Mouse (Mus musculus): ENCODE measurements around the gene Dnah7a.
"Not testable (repeated sequence)": the region's sequence is repeated elsewhere in the genome, so short reads cannot be mapped to it uniquely, and the experiment has no call there.

The Dnah7a gene

DNA sequence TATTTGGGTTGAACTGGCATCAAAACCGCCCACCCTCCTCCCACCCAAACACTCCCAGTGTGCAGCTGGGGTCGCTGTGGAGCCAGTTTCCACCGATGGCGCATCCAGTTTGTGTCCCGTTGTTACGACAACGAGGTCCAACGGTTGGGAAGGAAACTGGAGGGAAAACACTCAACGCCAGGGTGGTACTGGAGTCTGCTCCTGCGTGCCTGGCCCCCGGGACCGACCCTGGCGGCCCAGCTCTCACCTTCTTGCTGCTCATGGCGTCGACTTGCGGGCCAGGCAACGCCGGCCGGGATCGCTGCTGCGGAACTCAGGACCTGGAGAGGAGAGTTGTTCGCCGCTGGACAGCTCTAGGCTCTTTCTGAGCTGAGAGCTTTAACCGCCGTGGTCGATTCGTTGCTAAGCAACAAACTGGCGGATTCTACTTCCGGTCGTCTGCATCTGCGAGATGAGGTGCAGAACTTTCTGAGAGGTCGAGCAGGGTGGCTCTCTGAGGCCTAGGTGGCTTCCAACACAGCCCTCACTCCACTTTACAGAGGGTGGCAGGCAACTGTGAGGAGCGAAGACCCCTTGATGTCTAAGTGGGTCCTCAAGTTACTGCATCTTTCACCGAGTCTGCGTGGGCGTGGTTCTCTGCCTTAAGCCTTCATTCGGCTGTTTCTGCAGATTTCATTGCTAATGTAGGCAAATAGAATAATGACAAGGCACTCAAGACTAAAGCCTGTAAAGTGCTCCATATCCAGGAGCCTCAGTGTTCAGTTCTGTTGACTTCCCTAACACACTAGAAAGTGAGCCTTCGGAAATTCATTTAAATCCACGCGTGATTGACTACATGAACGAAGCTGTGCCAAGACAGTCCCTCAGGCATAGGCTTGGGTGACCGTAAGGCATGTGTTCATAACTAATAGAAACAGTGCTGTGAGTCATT is at the start of gene Dnah7a:
Gene Dnah7a, minus strand, starts transcription at position 354 of the 931 bp plus-strand sequence.
- DNase-seq: peak; percentile 49

DNA sequence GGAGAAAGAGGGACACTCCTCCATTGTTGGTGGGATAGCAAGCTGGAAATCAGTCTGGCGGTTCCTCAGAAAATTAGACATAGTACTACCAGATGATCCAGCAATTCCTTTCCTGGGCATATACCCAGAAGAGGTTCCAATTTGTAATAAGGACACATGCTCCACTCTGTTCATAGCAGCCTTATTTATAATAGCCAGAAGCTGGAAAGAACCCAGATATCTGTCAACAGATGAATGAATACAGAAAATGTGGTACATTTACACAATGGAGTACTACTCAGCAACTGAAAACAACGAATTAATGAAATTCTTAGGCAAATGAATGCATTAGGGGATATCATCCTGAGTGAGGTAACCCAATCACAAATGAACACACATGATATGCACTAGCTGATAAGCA is 46.9 kb upstream of the Dnah7a start:
- DNase-seq: not testable (repeated sequence)

DNA sequence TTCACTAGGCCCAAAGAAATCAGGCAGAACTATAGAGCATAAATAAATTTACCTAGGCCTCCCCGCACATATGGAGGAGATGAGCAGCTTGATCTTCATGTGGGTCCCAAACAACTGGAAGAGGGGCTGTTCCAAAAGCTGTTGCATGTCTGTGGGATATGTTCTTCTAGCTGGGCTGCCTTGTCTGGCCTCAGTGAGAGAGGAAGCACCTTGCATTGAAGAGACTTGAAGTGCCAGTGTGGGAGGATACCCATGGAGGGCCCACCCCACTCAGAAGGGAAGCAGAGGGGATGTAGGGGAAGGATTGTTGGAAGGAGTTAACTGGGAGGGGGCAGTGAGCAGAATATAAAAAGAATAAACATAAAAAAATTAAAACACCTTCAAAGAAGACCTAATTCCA is 44.6 kb upstream of the Dnah7a start:
- DNase-seq: no peak

DNA sequence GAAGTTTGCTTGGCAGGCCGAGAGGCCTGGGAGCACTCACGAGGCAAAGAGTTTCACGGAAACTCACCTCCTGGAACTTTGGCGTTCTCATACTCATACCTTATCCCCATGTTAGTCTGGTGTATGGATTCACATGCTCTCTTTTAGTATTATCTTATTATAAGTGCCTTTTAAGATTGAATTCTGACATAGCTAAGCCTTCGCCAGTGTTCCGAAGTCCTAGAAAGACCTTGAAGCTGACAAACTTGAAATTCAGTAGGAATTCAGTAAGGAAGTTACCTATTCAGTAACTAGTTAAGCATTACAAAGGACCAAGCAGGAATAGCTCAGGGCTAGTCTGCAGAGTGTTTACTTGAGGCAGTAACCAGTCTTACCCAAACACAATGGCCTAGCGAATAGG is 44.1 kb upstream of the Dnah7a start:
- DNase-seq: not testable (repeated sequence)

DNA sequence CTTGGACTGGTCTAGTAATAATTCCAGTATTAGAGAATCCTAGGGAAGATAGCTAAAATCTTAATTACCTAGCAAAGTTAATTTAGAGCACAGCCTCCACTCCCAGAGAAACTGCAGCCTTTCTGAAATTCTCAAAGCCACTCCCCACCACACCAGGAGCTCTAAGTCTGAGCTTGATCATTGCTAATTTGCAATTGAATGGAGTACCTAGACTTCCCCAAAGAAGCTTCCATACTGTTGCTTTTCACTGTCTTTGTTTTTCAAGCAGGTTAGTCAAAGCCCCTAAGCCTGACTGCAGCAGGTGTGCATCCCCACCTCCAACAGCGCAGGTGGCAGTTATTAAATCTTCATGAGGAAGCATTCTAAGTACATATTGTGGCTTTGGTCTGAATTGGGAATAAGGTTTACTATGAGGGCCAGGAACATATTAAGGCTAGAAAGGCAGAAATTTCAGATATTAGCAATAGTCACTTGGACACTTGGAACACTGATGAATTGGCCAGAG is 43.3 kb upstream of the Dnah7a start:
- not testable (repeated sequence) for DNase-seq

DNA sequence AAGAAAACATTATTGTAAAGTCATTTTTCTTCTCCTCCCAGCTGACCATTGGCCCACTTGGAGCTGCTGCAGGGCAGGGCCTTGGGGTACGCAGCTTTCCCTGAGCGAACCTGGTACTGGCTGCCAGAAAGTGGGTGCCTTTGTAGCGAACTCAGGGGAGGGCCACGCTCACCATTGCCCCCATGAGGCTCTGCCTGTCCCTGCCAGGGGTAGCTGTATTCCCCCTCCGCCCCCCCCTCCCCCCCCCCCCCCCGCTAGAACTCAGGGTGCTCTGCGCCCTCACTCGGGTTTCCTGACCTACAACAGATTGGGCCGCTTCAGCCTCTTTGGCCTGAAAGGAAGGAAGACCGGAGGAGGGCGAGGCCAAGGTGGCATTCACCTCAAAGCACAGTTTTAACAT is 42.0 kb upstream of the Dnah7a start:
- DNase-seq: no peak

DNA sequence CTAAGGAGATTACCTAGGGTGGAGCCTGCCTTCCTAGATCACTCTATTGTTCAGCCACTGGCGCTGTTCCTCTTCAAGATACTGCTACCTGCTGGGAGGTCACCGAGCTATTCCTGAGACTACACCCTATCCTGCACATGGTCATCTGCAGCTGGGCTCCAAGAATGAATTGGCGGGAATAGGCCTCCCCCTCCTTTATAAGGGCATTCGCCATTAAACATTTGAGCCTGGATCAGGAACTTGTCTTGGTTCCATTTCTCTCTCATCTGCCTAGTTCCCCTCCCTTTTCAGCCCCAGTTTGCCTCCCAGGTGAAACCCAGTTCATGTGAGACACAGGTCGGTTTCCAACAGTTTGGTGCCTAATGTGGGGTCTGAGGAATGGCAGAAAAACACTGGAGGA is 39.4 kb upstream of the Dnah7a start:
- no peak for DNase-seq

DNA sequence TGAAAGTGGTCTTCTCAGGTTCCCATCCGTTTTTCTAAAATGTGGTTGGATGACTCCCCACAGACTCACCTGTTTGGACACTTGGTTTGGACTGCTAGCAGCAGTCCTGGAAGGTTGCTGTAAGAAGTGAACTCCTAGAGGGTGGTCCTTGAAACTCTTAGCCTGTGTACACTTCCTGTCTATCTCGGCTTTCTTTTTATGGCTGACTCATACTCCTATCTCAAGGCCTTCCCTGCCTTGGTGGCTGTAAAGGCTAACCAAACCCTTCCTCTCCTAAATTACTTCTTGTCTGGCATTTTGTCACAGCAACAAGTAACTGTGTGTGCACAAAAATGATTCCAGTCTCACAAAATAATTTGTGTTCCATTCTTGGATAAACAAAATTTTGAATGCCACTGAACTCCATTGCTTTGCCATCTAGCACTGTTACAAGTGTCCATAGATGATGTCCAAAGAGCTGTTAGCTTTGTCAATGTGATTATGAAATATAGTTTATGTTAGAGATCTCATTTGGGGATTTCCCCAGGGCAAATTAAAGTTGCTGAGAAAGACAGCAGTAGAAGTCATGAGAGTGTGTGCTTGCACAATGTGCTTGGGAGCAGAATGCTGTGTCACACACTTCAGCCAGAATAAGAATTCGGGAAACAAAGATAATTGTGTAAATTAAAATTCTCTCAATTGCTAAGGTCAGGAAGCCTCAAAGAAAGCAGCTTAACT is 35.3 kb upstream of the Dnah7a start:
- DNase-seq: no peak

DNA sequence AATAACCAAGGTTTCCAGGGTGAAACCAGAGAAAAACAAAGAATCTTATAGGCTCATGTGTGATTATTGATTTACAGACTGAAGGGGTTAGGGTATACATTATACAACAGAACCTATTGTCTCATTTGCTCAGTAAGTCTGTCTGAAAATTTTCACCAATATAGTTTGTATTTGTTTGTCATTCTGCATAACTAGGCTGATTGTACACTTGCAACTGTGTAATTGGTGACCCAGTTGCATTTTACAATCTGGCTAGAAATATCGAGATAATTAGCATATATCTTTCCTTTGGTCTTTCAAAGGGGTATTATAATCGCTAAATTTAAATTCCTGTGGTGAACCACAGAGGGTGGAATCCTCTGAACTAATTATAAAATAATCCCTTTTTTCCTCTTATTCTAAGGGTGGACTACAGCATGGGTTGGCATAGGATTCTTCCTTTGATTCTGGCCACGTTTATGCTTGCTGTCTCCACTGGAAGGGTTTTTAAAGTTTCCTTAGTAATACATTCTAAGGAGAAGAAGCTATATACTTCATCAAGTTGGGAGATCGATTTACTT is 34.3 kb upstream of the Dnah7a start:
- DNase-seq: no peak

DNA sequence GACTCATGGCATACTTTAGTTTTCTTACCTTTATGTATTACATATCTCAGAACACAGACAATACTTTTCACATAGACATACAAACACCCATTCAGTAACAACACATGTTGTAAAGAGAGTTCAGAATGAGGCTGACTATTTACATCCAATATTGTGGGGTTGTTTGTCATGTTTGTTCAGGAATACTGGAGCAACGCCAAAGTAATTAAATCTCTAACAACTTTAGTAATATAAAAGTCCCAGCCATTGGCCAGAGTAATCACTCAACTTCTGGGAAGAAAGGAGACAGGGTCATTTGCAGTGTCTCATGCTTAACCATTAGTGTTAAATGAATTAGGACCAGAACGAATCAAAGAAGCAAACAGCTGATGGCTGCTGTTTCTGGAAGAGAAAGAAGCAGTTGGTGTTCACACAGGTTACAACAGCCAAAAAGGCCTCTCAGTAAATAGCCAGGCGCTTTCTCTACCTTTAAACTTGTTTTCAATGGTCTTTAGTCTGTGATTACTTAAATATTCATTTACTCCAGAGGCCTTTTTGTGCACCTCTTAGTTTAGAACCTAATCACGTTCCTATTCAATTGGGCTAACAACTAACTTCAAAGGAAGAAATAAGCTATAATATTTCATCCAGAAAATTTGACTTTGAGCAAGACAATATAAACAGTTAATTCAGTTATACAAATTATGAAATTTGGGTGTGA is 33.6 kb upstream of the Dnah7a start:
- DNase-seq: not testable (repeated sequence)

DNA sequence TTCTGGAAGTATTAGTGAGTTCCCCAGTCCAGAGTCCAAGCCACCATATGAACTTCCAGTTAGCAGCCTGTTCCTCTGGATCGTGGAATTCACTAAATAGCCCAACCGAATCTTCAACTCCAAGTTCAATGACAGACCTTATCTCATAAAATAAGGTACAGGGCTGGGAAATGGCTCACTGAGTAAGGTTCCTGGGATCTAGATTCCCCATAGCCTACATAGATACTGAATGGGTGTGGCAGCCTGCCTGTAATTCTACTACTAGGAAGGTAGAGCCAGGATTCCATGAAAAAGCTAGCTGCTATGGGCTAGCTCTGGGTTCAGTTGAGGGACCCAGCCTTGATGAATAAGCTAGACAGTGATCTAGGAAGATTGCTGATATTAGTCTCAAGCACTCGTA is 30.0 kb upstream of the Dnah7a start:
- DNase-seq: no peak

DNA sequence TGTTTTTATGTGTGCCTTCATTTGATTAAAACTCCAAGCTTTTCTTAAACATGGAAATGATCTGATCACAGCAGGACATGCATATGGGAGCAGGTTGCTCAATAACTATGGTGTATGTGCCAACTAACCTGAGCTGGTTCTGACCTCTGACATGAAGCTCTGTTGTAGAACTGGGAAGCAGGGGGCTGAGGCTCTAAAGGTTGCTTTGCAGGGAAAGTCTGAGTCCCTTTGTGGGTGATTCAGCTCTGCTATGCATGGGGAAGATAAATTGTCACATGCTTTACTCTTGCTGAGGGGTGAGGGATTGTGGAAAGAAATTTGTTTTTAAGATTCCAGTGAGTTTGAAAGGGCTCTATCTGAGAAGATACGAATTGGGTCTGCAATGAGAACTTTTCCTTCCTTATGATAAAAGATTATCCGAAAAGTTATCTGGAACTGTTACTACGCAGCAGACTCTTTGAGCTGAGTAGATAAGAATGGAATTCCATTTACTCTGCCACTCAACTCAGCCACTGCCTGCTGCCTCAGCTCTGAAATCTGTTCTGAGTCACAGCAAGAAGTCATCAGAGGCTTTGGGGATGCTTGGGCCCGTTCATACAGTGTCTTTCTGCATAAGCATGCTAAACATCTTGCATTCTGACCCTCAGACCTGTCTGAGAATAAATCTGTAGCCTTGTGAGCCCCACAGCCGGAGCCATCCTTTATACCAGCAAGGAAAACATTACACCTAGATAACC is 22.1 kb upstream of the Dnah7a start:
- DNase-seq: no peak

DNA sequence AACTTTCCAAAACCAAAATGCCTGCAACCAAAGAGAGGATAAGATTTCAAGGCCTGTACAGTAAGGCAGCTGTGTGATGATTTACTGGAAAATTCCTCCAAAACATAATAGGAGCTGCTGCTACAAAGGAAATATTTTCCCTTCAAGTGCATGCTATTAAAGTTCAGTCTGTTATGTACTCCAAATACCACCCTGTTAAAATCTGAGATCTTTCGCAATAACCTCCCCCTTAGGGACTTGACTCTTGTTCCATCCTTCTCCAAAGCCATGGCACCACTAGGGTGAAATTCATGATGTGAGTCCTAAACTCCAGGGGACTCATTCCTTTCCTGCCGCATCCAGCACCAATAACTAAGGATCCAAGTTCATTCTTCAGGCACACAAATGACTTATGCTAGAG is 20.3 kb upstream of the Dnah7a start:
- no peak for DNase-seq

DNA sequence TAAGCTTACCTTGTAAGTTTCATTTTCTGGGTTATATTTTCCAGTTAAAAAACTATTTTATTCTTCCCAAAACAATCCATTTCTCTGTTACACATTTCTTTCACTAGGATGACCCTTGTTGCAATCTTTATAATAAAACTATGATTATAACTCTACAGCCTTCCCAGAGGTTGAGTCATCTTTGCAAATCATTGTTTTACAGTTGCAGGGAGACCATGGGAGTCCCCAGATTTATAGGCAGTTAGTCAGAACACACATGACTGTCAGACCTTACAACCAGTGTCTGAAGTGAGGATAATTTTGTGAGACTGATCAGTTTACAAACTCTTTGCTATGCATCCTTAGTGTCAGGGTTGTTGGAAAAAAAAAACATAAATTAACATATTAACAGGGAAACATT is 14.8 kb upstream of the Dnah7a start:
- DNase-seq: no peak

DNA sequence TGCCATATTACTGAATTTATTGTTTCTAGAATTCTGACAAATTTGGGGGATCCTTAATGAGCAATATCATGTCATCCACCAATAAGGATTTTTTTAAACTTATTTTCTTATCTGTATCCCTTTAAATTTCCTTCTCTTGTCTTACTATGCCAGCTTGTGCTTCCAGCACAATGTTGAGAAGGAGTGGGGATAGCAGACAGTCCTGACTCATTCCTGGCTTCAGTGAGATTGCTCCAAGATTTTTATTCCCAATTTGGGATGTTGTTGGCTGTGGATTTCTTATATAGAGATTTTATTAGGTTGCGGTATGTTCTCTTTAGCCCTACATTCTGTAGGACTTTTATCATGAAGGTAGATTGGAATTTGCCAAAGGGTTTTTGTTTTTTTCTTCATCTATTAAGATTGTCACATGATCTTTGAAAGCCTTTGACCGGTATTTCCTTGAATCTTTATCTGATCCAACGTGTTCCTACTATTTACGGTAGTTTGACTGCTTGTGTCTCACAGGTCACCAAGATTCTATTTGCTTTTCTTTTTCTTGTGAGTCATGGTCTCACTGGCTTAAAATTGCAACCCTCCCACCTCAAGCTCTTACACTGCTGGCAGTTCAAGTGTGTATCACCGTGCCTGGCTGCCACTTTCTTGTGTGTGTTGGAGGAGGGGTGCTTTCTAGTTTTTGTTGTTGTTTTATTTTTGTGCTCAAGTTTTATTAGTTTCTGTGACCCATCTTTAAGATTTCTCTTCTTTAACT is 14.2 kb upstream of the Dnah7a start:
- no peak for DNase-seq

DNA sequence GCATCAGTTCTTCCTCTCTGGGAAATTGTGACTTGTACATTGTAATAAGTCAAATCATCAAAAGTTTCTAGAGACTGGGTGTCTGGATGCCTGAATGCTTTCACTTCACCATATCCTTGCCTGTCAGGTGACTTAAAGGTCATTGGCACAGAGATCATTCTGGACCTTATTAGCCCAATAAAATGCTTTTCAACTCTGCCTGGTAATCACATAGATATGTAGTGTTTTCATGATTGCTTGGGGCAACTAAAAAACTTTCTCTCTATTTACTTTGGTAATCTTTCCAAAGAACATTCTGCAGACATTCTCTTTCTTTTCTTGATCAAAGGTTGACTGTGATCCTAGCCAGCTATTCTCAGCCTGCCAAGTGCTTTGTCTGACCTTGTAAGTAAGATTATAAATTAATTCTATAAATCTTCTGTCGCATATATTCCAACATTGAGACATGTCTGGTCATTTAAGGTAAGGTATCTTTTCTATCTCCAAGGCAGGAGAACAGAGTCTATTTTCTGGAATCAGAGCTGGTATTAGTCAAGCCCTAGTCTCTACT is 9.5 kb upstream of the Dnah7a start:
- DNase-seq: no peak

DNA sequence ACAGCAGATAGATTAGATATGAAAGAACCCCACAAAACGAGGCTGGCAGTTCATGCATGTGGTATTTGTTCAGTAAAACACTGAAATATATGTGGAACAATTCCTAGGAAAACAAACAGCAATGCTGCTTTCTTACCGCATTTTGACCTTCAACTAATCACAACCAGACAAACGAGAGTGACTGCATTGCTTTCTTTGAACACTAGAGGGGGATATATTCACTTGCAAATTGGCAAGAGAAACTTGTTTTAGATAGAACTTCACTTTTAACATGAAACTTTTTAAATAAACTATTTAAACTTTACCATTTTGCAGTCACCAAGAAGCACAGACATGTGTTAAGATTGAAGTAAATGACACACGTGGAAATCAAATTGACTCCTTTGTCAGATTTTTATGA is 8.9 kb upstream of the Dnah7a start:
- no peak for DNase-seq

DNA sequence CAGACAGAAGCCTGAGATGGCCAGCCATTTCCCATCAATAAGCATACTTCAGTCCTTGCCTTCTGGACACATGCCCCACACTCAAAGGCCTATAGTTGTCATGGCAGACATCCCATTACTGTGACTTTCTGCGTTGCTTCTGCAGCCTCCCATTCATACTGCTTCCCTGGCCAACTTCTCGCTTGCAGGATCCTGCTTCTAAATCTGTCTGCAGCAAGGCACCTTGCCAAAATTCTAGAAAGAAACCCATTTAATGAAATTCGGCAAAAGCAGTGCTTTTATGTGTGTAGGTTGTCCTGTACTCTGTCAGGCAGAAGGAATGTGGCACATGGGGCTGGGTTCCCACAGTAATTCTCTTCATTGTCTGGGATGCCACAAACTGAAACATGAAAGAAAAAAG is 6.8 kb upstream of the Dnah7a start:
- DNase-seq: peak; percentile 74

DNA sequence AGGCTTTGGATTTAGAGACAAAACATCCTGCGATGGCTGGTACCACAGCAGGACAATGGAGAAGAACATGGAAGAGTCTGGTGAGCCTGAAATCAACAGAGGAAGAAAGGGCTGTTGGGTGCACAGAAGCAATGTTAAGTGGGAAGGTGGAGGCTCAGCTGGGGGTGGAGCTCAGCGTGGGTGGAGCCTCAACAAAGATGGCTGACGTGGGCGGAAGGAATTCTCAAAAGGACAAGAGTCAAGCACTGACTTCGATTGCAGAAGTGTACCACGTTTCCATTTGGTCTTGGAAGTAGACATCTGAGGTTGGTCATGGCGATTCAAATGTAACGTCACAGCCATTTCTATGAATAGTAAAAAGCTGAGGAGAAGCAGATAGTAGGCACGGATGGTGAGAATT is 4.5 kb upstream of the Dnah7a start:
- no peak for DNase-seq

DNA sequence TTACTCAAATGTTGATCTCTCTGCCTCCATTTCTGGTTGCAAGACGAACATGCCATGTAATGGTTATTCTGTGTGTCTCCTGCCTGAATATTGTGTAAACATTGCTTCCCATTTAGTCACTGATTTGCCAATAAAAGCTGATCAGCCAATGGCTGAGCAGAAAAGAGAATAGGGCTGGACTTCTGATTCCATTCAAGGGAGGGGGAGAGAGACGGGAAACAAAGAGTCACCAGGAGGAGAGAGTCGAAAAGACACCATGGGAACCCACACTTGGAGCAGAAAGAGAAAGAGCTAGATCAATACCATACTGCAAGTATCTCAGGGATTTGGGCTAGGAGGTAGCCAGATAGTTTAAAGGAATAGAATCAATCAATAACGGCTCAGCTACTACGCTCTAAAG is 3.0 kb upstream of the Dnah7a start:
- DNase-seq: not testable (repeated sequence)

DNA sequence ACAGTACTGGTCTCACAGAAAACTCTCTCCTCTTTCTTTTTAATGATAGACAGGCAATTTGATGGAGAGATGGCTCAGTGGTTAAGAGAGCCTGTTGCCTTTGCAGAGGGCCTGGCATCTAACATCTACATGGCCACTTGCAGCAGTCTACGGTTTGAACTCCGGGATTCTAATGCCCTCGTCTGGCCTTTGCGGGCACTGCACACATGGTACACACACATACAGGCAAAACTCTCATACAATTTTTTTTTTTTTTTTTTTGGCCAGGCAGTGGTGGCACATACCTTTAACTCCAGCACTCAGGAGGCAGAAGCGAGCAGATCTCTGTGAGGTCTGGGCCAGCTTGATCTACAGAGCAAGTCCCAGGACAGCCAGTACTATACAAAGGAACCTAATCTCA is 2.4 kb downstream of the Dnah7a start:
- DNase-seq: no peak
